Mouse (Mus musculus) midbrain, embryonic 11.5 days (tissue): ENCODE results near the gene Hyal4. TPM values are rescaled to one million over a fixed set of nuclear protein-coding genes. Genes with fewer than 3 reads are reported as not detected.

Experiments
- ATAC-seq: fragments of 200-750 bp; cut with Nextera tagmentation; 2 replicates; pipeline ENCODE4 v1.8.0; 2017; ENCODE audit warnings: moderate TSS enrichment, moderate library complexity; ENCODE audit not compliant: low FRiP score
- DNase-seq: peaks from one replicate; pipeline ENCODE4 v3.0.0; 2015; ENCODE audit warnings: low spot score; ENCODE audit errors: missing footprints
- H3K27ac ChIP-seq: fragments of 300-500 bp; sonication (generic); 2 replicates; pipeline ENCODE4 v1.5.1; 2014; ENCODE audit warnings: low read depth, low read length
- H3K27me3 ChIP-seq: fragments of 300-500 bp; sonication (generic); 2 replicates; pipeline ENCODE4 v1.6.1; 2014; ENCODE audit warnings: mild to moderate bottlenecking, low read length, moderate library complexity, mixed read lengths; ENCODE audit not compliant: control insufficient read depth, insufficient read depth
- H3K36me3 ChIP-seq: fragments of 300-500 bp; sonication (generic); 2 replicates; pipeline ENCODE4 v1.6.1; 2014; ENCODE audit warnings: mild to moderate bottlenecking, low read length, moderate library complexity, mixed read lengths; ENCODE audit not compliant: control insufficient read depth, insufficient read depth
- H3K4me1 ChIP-seq: fragments of 300-500 bp; sonication (generic); 2 replicates; pipeline ENCODE4 v1.6.1; 2014; ENCODE audit warnings: low read length; ENCODE audit not compliant: control insufficient read depth, insufficient read depth
- H3K4me2 ChIP-seq: fragments of 300-500 bp; sonication (generic); 2 replicates; pipeline ENCODE4 v1.6.1; 2014; ENCODE audit warnings: mild to moderate bottlenecking, moderate library complexity
- H3K4me3 ChIP-seq: fragments of 300-500 bp; sonication (generic); 2 replicates; pipeline ENCODE4 v1.5.1; 2014; ENCODE audit warnings: low read depth, low read length
- H3K9ac ChIP-seq: fragments of 300-500 bp; sonication (generic); 2 replicates; pipeline ENCODE4 v1.6.1; 2014; ENCODE audit warnings: low read length
- H3K9me3 ChIP-seq: fragments of 300-500 bp; sonication (generic); 2 replicates; pipeline ENCODE4 v1.6.1; 2016; ENCODE audit warnings: low read length; ENCODE audit not compliant: control insufficient read depth
- WGBS: fragments of 180-500 bp; shearing (Covaris S2); extraction: QIAGEN DNeasy Blood & Tissue Kit; methylation state at CpG from one replicate; pipeline ENCODE4 v1.1.7; 2014; 5-methylcytosine and 5-hydroxymethylcytosine counted together
- polyA plus RNA-seq: library from polyadenylated mRNA; unstranded; fragments of >200 nt; fragmentation: Nextera tagmentation; extraction: Ambion mirVana; gene quantifications from 2 replicates; pipeline ENCODE4 v1.2.1, GENCODE M21; 2014

The Hyal4 gene
- polyA plus RNA-seq, 1 experiment from 2014 or later: not detected

DNA sequence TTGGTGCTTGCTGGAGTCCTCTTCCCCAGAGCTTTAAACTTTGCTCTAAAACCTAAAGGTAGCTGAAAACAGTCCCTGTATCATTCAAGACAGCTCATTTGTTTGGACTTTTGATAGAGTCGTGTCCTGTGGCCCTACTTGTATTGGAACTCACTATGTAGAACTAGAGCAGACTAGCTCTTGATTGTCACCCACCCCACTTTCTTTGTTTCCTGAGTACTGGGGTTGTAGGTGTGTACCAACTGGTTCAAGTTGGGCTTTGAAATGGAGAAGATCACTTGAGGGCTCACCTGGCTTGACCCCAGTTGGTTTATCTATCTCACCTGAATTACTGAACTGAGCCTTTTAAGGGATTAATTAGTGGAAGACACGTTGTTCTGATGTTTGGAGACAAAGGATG is 31.1 kb downstream of the Hyal4 start:
- Histone ChIP-seq H3K9me3 (no peaks in the 10 kb centered on the region), H3K36me3 (no peaks in the 10 kb centered on the region), H3K4me1 (no peaks in the 10 kb centered on the region), H3K9ac (no peak overlapping the region), H3K27me3 (no peaks in the 10 kb centered on the region), H3K4me2 (no peak overlapping the region), H3K4me3 (no peak overlapping the region), H3K27ac (no peak overlapping the region)
- 73% methylated on average over 2 of the region's 2 CpGs for WGBS
- no peak for DNase-seq
- no peak for ATAC-seq

DNA sequence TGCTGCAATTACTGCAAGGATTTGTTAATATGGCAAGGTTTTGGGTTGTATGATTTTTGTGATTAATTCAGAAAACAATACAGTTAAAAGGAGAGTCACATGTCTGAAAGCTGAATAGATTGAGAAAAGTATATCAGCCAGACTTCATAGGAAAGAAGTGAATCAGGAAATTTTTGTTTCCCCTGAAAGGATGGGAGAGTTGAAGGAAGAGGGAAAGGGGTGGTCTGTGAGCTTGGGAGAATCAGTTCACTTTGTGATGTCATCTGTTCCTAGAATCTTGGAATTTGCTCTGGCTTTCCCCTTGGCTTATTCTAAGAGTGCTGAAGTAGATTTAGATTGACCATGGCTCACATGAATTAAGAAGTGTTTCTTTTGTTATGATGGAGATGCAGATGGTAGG is 42.8 kb downstream of the Hyal4 start, which contains the start of gene Spam1:
Gene Spam1, plus strand, starts transcription at position 301 of the 400 bp plus-strand sequence.
- no peak within 1 kb of the TSS for H3K4me2 ChIP-seq
- no peaks in the 10 kb centered on the region for H3K9me3 ChIP-seq
- ATAC-seq (no peak), DNase-seq (no peak)
- no peak within 1 kb of the TSS for H3K27ac ChIP-seq
- no peaks in the 10 kb centered on the region for H3K27me3 ChIP-seq
- H3K9ac ChIP-seq: no peak within 1 kb of the TSS
- H3K4me1 ChIP-seq: no peaks in the 10 kb centered on the region
- H3K36me3 ChIP-seq: no peaks in the 10 kb centered on the region
- H3K4me3 ChIP-seq: no peak within 1 kb of the TSS

Other genes starting within 250 kb of the Hyal4 start
- 0.08 and 0.18 TPM in 2 replicates for gene Iqub, start 233.3 kb upstream of the Hyal4 start, polyA plus RNA-seq
- 258 TPM in 2 replicates for gene Ndufa5, start 220.3 kb upstream of the Hyal4 start, polyA plus RNA-seq
- gene Asb15, start 220.2 kb upstream of the Hyal4 start, polyA plus RNA-seq: not detected in 2 replicates
- gene Lmod2, start 150.6 kb upstream of the Hyal4 start, polyA plus RNA-seq: not detected in 2 replicates
- 47.0 and 50.7 TPM in 2 replicates for gene Wasl, start 83.3 kb upstream of the Hyal4 start, polyA plus RNA-seq
- gene Hyal6, start 15.1 kb upstream of the Hyal4 start, polyA plus RNA-seq: not detected in 2 replicates
- gene Spam1, start 42.9 kb downstream of the Hyal4 start, polyA plus RNA-seq: not detected in 2 replicates
- gene Hyal5, start 109.7 kb downstream of the Hyal4 start, polyA plus RNA-seq: not detected in 2 replicates
- 1.5 and 1.7 TPM in 2 replicates for gene Tmem229a, start 208.0 kb downstream of the Hyal4 start, polyA plus RNA-seq